Mouse (Mus musculus) kidney, postnatal 0 days (tissue): ENCODE measurements around the gene Ina. TPM values are rescaled to one million over a fixed set of nuclear protein-coding genes. Genes with fewer than 3 reads are reported as not detected.

Experiments
- ATAC-seq: fragments of 200-750 bp; cut with Nextera tagmentation; replicated peaks from 2 replicates; pipeline ENCODE4 v1.8.0; 2017; ENCODE audit warnings: low read depth, moderate number of reproducible peaks, moderate TSS enrichment, moderate library complexity; ENCODE audit not compliant: low FRiP score
- DNase-seq: peaks from one replicate; pipeline ENCODE4 v3.0.0-alpha.2; 2016; ENCODE audit warnings: low spot score
- H3K27ac ChIP-seq: fragments of 300-500 bp; sonication (generic); 2 replicates; pipeline ENCODE4 v1.5.1; 2014; ENCODE audit warnings: mild to moderate bottlenecking
- H3K27me3 ChIP-seq: fragments of 300-500 bp; sonication (generic); 2 replicates; pipeline ENCODE4 v1.6.1; 2014; ENCODE audit warnings: low read length, mixed read lengths; ENCODE audit not compliant: insufficient read depth
- H3K36me3 ChIP-seq: fragments of 300-500 bp; sonication (generic); 2 replicates; pipeline ENCODE4 v1.6.1; 2014; ENCODE audit warnings: low read length, mixed read lengths; ENCODE audit not compliant: insufficient read depth
- H3K4me1 ChIP-seq: fragments of 300-500 bp; sonication (generic); replicated peaks from 2 replicates; pipeline ENCODE4 v1.6.1; 2014; ENCODE audit warnings: antibody characterized with exemption, low read length, mixed read lengths; ENCODE audit not compliant: insufficient read depth
- H3K4me2 ChIP-seq: fragments of 300-500 bp; sonication (generic); 2 replicates; pipeline ENCODE4 v1.6.1; 2014; ENCODE audit warnings: mild to moderate bottlenecking, low read length, moderate library complexity, mixed read lengths
- H3K4me3 ChIP-seq: fragments of 300-500 bp; sonication (generic); replicated peaks from 2 replicates; pipeline ENCODE4 v1.5.1; 2014; ENCODE audit warnings: low read depth, low read length
- H3K9ac ChIP-seq: fragments of 300-500 bp; sonication (generic); 2 replicates; pipeline ENCODE4 v1.6.1; 2014; ENCODE audit warnings: low read depth, low read length
- H3K9me3 ChIP-seq: fragments of 300-500 bp; sonication (generic); replicated peaks from 2 replicates; pipeline ENCODE4 v1.6.1; 2016; ENCODE audit warnings: low read length, inconsistent platforms, mixed read lengths
- CTCF ChIP-seq: IDR thresholded peaks from 2 replicates; pipeline ENCODE4 v1.5.1; 2016; ENCODE audit warnings: antibody characterized with exemption, low read depth, mild to moderate bottlenecking, moderate library complexity
- WGBS: fragments of 180-500 bp; shearing (Covaris S2); extraction: QIAGEN DNeasy Blood & Tissue Kit; methylation state at CpG from one replicate; pipeline ENCODE4 v1.1.7; 2014; 5-methylcytosine and 5-hydroxymethylcytosine counted together
- polyA plus RNA-seq: library from polyadenylated mRNA; unstranded; fragments of >200 nt; fragmentation: Nextera tagmentation; extraction: Ambion mirVana; gene quantifications from 2 replicates; pipeline ENCODE4 v1.2.1, GENCODE M21; 2015

Ina gene
- polyA plus RNA-seq, 1 experiment from 2014 or later: 0.24 TPM

- DNase-seq (no peak), ATAC-seq (no peak)
- Histone ChIP-seq H3K9ac (no peak overlapping the region), H3K36me3 (no peaks in the 10 kb centered on the region), H3K4me2 (no peak overlapping the region), H3K9me3 (no peaks in the 10 kb centered on the region), H3K27ac (no peak overlapping the region), H3K27me3 (no peaks in the 10 kb centered on the region), H3K4me1 (no peaks in the 10 kb centered on the region), H3K4me3 (no peak overlapping the region)
- no peak for TF ChIP-seq CTCF
- WGBS: 67% methylated on average over 10 of the region's 10 CpGs
Measured at GRCm38 (mm10) chr19:47024954-47025353, 10.5 kb downstream of the Ina start.

- H3K27ac ChIP-seq: no peak overlapping the region
- WGBS: 78% methylated on average over 4 of the region's 4 CpGs
- no peak overlapping the region for H3K9ac ChIP-seq
Measured at GRCm38 (mm10) chr19:47026513-47026912, 12.0 kb downstream of the Ina start.

GRCm38 (mm10) chr19:47029796-47030195 is 15.3 kb downstream of the Ina start:
- ATAC-seq (no peak), DNase-seq (no peak)
- Histone ChIP-seq H3K4me1 (no peaks in the 10 kb centered on the region), H3K27me3 (no peaks in the 10 kb centered on the region), H3K27ac (no peak overlapping the region), H3K9me3 (no peaks in the 10 kb centered on the region), H3K9ac (no peak overlapping the region), H3K4me3 (no peak overlapping the region), H3K36me3 (0 out of 2 replicates have a peak, but pooled peaks cover 6% of the 10 kb centered on the region), H3K4me2 (no peak overlapping the region)
- 69% methylated on average over 9 of the region's 9 CpGs for WGBS
- TF ChIP-seq CTCF: no peak

More at GRCm38 (mm10) chr19:47026513-47026912, 12.0 kb downstream of the Ina start:
- ATAC-seq (no peak), DNase-seq (no peak)
- Histone ChIP-seq H3K4me1 (no peaks in the 10 kb centered on the region), H3K36me3 (no peaks in the 10 kb centered on the region), H3K27me3 (no peaks in the 10 kb centered on the region), H3K4me2 (no peak overlapping the region), H3K9me3 (no peaks in the 10 kb centered on the region), H3K4me3 (no peak overlapping the region)
- no peak for TF ChIP-seq CTCF

GRCm38 (mm10) chr19:47031770-47032169 is 17.3 kb downstream of the Ina start:
- Histone ChIP-seq H3K9ac (no peak overlapping the region), H3K27me3 (no peaks in the 10 kb centered on the region), H3K4me2 (no peak overlapping the region), H3K27ac (no peak overlapping the region), H3K4me1 (no peaks in the 10 kb centered on the region), H3K36me3 (peaks cover 6% of the 10 kb centered on the region; the same call in 1 of the 2 replicates), H3K4me3 (no peak overlapping the region), H3K9me3 (no peaks in the 10 kb centered on the region)
- no peak for DNase-seq
- TF ChIP-seq CTCF: no peak
- WGBS: 88% methylated on average over 6 of the region's 6 CpGs
- no peak for ATAC-seq

- H3K9me3 ChIP-seq: no peaks in the 10 kb centered on the region
- no peak for TF ChIP-seq CTCF
- 90% methylated on average over 4 of the region's 4 CpGs for WGBS
- H3K4me2 ChIP-seq: no peak overlapping the region
- H3K4me3 ChIP-seq: no peak overlapping the region
- peaks cover 8% of the 10 kb centered on the region; the same call in 1 of the 2 replicates for H3K36me3 ChIP-seq
- H3K9ac ChIP-seq: no peak overlapping the region
- H3K4me1 ChIP-seq: no peaks in the 10 kb centered on the region
- ATAC-seq (no peak), DNase-seq (no peak)
- no peaks in the 10 kb centered on the region for H3K27me3 ChIP-seq
- no peak overlapping the region for H3K27ac ChIP-seq
Measured at GRCm38 (mm10) chr19:47034916-47035315, 20.4 kb downstream of the Ina start.

GRCm38 (mm10) chr19:47036596-47036995 is 22.1 kb downstream of the Ina start:
- H3K27ac ChIP-seq: no peak overlapping the region
- H3K4me1 ChIP-seq: no peaks in the 10 kb centered on the region
- H3K4me2 ChIP-seq: no peak overlapping the region
- ATAC-seq (no peak), DNase-seq (no peak)
- no peaks in the 10 kb centered on the region for H3K9me3 ChIP-seq
- peaks cover 11% of the 10 kb centered on the region; the same call in 1 of the 2 replicates for H3K36me3 ChIP-seq
- no peaks in the 10 kb centered on the region for H3K27me3 ChIP-seq
- 79% methylated on average over 3 of the region's 3 CpGs for WGBS
- no peak overlapping the region for H3K4me3 ChIP-seq
- TF ChIP-seq CTCF: no peak
- no peak overlapping the region for H3K9ac ChIP-seq

- Histone ChIP-seq H3K4me2 (no peak overlapping the region), H3K36me3 (peaks cover 10% of the 10 kb centered on the region; the same call in 1 of the 2 replicates), H3K9ac (no peak overlapping the region), H3K4me1 (no peaks in the 10 kb centered on the region), H3K4me3 (no peak overlapping the region), H3K27ac (no peak overlapping the region), H3K9me3 (no peaks in the 10 kb centered on the region), H3K27me3 (no peaks in the 10 kb centered on the region)
- TF ChIP-seq CTCF: no peak
- 82% methylated on average over 3 of the region's 3 CpGs for WGBS
- no peak for DNase-seq
- ATAC-seq: no peak
Measured at GRCm38 (mm10) chr19:47040720-47041473, 26.4 kb downstream of the Ina start.
